Mouse (Mus musculus) right cerebral cortex, postnatal 4 days (tissue): ENCODE measurements around the gene Raf1.

Source experiments
- DNase-seq: peaks from one replicate; pipeline ENCODE4 v3.0.0-alpha.2; 2022

Raf1 gene

GRCm38 (mm10) chr6:115676452-115677128 lies at the start of gene Raf1:
Gene Raf1, minus strand, starts transcription at chr6:115676635.
- peak; percentile 95 for DNase-seq

DNA sequence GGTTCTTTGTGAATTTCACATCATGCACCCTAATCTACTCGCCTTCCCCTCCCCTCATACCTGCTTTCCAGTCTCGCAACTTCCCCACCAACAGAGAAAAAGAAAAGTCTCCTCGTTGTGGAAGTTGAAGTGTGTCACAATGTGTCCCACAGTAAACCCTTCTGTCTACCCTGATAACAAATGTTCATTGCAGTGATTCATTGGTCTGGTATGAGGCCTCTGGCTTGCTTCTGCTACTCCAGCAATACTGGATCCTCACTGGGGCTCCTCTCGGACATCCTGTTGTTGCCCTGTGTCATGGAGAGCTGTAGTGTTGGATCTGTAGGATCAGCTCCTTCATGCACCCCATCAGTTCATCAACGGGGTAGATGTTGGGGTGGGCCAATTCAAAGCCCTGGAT lies 45.8 kb upstream of the Raf1 start:
- DNase-seq: no peak

GRCm38 (mm10) chr6:115717715-115718558 lies 41.5 kb upstream of the Raf1 start:
- DNase-seq: no peak

GRCm38 (mm10) chr6:115717101-115717652 lies 40.7 kb upstream of the Raf1 start:
- DNase-seq: no peak

GRCm38 (mm10) chr6:115711261-115711660 lies 34.8 kb upstream of the Raf1 start:
- DNase-seq: no peak

GRCm38 (mm10) chr6:115702901-115703300 lies 26.5 kb upstream of the Raf1 start:
- DNase-seq: no peak

DNA sequence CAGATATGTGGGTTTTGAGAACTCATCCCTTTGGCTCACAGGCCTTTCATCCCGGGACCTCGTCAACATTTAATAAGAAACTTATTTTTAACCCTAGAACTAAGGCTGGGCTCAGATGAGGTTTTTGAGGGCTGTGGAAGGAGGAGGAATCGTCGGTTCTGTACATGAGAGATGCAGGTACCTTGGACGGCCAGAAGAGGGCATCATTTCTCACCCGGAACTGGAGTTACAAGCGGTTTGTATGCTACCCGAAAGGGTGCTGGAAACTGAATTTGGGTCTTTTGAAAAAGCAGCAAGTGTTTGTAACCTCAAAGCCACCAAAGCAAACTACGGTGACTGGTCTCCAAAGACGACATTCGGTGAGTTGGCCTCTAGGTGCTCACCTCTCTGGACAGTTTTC lies 24.9 kb upstream of the Raf1 start:
- no peak for DNase-seq

- no peak for DNase-seq
Observed at GRCm38 (mm10) chr6:115700778-115701177, 24.3 kb upstream of the Raf1 start.

GRCm38 (mm10) chr6:115698699-115699098 lies 22.3 kb upstream of the Raf1 start:
- DNase-seq: no peak

DNA sequence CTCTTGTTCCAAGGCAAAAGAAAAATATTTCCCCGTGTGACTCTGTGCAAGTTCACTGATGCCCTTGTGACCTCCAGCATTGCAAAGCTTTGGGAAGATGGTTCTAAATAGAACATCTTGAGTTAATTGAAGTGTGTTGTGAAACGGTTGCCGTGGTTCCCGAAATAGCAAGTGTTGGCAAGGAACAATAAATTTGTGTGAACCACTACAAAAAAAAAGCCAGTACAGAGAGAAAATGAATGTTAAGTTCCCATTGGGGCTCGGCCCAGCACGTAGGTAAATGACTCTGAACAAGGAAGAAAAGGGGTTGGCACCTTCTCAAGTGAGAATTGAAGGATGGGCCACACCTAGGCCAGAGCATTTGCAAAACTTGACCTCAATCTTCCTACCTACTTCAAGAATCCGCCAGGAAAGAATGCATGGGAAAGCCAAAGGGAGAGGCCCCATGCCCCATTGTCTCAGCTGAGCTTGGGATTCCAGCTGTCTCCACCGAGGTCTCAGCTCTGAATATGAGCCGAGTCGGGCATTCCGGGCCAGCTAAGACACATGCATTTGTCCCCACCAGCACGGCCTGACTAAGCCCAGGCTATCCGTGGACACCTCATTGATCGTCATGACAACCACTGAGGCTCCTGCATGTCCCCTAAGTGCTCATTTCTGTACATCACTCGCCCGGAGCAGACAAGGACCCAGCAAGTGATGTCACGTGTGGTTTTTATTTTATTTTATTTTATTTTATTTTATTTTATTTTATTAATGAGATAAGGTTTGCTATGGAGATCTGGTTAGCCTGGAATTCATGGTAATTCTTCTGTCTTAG lies 21.5 kb upstream of the Raf1 start:
- no peak for DNase-seq

- no peak for DNase-seq
Observed at GRCm38 (mm10) chr6:115696707-115697215, 20.3 kb upstream of the Raf1 start.

GRCm38 (mm10) chr6:115695124-115695523 lies 18.7 kb upstream of the Raf1 start:
- no peak for DNase-seq

DNA sequence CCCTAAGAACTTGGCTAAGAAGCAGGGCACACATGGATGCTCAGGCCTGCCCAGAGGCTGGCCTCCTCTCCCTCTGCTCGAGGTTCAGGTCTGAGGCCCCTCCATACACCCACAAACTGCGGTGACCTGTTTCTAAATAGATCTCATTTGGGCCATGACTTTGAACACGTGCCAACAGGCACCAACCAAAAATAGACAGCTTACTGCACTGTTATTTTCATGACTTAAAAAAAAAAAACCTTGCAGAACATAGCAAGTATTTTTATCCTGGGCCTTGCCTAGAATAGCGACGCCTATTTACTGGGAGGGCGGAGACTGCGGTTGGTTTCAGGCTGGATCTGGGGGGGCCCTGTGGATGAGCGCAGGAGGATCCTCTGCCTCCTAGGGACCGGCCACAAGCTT lies 18.0 kb upstream of the Raf1 start:
- DNase-seq: no peak

- DNase-seq: peak; percentile 25
Observed at GRCm38 (mm10) chr6:115692963-115693730, 16.7 kb upstream of the Raf1 start.

DNA sequence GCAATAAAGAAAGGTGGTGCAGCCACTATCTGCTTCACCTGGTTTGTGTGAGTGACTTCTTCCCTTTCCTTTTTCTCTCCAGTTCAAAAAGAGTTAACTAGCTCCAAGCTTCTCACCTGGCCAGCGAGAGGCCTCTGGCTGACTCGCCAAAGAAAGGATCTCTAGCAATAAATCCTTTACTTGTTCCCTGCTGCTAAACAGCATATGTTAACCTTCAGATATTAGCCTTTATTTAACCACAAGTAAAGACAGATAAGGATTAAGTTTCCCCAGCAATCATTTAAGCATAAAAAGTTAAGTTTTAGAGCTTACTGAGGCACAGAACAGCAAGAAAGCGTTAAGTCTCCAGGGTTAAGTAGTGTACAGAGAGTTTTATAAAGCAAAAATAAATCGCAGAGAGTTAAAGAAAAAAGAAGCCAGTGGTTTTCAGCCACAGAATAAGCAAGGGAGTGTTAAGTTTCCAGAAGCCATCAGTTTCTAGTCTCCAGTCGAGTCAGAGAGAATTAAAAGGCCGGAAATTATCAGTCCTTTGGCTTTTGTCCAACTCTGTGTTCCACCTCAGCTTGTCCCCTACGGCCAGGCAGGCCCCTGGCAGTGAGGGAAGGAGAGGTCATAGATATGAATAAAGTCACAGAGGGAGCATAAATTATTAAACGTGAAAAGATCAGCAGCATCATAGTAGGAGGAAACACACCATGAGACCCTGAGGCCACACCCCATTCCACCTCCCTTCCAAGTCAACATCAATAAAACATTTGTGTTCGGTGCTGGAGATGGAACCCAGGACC lies 15.9 kb upstream of the Raf1 start:
- DNase-seq: no peak

DNA sequence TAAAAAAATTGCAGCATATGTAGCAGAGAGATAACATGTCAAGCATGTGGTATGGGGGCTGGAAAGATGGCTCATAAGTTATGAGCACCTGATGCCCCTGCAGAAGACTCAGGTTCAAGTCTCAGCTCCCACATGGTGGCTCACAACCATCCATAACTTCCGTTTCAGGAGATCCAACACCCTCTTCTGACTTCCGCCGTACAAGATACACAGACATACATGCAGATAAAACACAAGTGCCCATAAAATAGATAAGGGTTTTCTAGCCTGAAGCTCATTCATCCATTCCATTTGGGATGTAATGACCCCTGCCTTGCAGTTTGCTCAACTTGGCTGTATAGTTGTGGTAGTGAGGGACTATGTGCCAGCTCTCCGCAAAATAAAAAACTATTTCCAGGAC lies 13.7 kb upstream of the Raf1 start:
- no peak for DNase-seq

DNA sequence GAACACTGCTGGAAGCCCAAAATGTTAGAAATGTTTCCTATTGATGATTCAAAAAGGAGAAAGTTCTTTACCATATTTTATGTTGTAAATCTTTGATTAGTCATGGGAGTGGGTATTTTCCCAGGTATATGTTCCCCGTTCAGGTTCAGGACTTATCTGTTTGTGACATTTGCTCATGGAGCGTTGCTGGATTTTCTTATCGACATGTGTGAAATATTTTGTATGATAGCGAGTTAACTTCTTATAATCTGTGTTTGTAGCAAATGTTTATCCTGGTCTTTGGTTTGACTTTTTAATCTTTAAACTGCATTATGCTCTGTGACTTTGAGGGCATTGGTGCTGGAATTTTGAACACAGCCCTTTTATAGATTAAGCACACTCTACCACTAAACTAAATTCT lies 12.2 kb upstream of the Raf1 start:
- DNase-seq: no peak

DNA sequence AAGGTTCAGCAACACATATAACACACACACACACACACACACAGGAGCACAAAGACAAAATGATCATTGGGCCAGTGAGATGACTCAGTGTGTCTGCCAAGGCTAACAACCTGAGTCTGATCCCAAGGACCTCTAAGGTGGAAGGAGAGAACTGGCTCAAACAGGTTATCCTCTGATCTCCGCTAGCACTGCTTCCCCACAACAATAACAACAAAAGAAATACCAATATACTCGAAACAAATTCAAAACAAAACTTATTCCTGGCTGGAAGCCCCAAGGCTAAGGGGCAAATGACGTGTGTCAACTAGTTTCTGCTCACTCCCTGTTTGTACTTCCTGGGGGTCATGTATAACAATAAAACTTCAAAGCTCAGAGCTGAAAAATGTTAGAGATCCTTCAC lies 11.3 kb upstream of the Raf1 start:
- no peak for DNase-seq

- no peak for DNase-seq
Observed at GRCm38 (mm10) chr6:115684851-115685646, 8.6 kb upstream of the Raf1 start.

DNA sequence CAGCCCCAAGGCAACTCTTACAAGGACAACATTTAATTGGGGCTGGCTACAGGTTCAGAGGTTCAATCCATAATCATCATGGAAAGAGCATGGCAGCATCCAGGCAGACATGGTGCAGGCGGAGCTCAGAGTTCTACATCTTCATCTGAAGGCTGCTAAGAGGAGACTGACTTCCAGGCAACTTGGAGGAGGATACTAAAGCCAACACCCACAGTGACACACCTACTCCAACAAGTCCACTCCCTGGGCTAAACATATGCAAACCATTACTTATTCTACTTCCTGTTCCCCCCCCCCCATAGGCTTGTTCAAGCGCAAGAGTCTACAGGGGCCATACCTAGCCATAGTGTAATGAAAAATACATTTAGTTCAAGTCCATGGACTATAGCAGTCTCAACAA lies 7.8 kb upstream of the Raf1 start:
- no peak for DNase-seq
